Mouse (Mus musculus) kidney, postnatal 10 days (tissue): ENCODE results near the gene Tas2r138.
A peak's percentile ranks its signal among the peaks of the same experiment; 100 is the strongest.
"Not testable (repeated sequence)": the region's sequence is repeated elsewhere in the genome, so short reads cannot be mapped to it uniquely, and the experiment has no call there.

Source experiments
- DNase-seq: peaks from one replicate; pipeline ENCODE4 v3.0.0; 2021; ENCODE audit warnings: mixed read lengths

The Tas2r138 gene

GRCm38 (mm10) chr6:40613260-40613852 is at the start of gene Tas2r138:
TSS of gene Tas2r138 (minus strand) at chr6:40613310.
- DNase-seq: no peak

- DNase-seq: no peak
These were observed 47.8 kb upstream of the Tas2r138 start for GRCm38 (mm10) chr6:40660930-40661329.

- no peak for DNase-seq
These were observed 37.8 kb upstream of the Tas2r138 start for GRCm38 (mm10) chr6:40650953-40651352.

- DNase-seq: no peak
These were observed 32.6 kb upstream of the Tas2r138 start for GRCm38 (mm10) chr6:40645701-40646100.

- DNase-seq: no peak
These were observed 27.8 kb upstream of the Tas2r138 start for GRCm38 (mm10) chr6:40640710-40641538.

GRCm38 (mm10) chr6:40637755-40638154 is 24.6 kb upstream of the Tas2r138 start:
- DNase-seq: no peak

- DNase-seq: no peak
These were observed 22.4 kb upstream of the Tas2r138 start for GRCm38 (mm10) chr6:40635559-40635958.

GRCm38 (mm10) chr6:40634640-40635071 is 21.5 kb upstream of the Tas2r138 start:
- peak; percentile 18 for DNase-seq

GRCm38 (mm10) chr6:40628406-40629000 is 15.4 kb upstream of the Tas2r138 start, which contains the start of gene Mgam:
TSS of gene Mgam (plus strand) at chr6:40628831.
- no peak for DNase-seq

- no peak for DNase-seq
These were observed 13.0 kb upstream of the Tas2r138 start for GRCm38 (mm10) chr6:40626111-40626510.

- peak; percentile 85 for DNase-seq
These were observed 4.9 kb upstream of the Tas2r138 start for GRCm38 (mm10) chr6:40617965-40618364.

- DNase-seq: no peak
These were observed 2.9 kb downstream of the Tas2r138 start for GRCm38 (mm10) chr6:40610244-40610643.

- DNase-seq: no peak
These were observed 5.7 kb downstream of the Tas2r138 start for GRCm38 (mm10) chr6:40607431-40607830.

GRCm38 (mm10) chr6:40598546-40598945 is 14.6 kb downstream of the Tas2r138 start:
- DNase-seq: not testable (repeated sequence)

- DNase-seq: no peak
These were observed 18.1 kb downstream of the Tas2r138 start for GRCm38 (mm10) chr6:40594804-40595550.

- no peak for DNase-seq
These were observed 24.8 kb downstream of the Tas2r138 start for GRCm38 (mm10) chr6:40588346-40588745.

GRCm38 (mm10) chr6:40585645-40586044 is 27.5 kb downstream of the Tas2r138 start, which contains the start of gene Clec5a:
TSS of gene Clec5a (minus strand) at chr6:40585821.
- DNase-seq: no peak

GRCm38 (mm10) chr6:40584336-40584735 is 28.8 kb downstream of the Tas2r138 start:
- DNase-seq: no peak

- DNase-seq: no peak
These were observed 36.8 kb downstream of the Tas2r138 start for GRCm38 (mm10) chr6:40576305-40576704.

- no peak for DNase-seq
These were observed 39.5 kb downstream of the Tas2r138 start for GRCm38 (mm10) chr6:40573618-40574017.

- DNase-seq: no peak
These were observed 43.9 kb downstream of the Tas2r138 start, which contains the start of gene Olfr460 for GRCm38 (mm10) chr6:40569187-40569586. TSS of gene Olfr460 (plus strand) at chr6:40569487.
